ENCODE assay signal across 7 mouse cellular contexts in the genomic region with DNA sequence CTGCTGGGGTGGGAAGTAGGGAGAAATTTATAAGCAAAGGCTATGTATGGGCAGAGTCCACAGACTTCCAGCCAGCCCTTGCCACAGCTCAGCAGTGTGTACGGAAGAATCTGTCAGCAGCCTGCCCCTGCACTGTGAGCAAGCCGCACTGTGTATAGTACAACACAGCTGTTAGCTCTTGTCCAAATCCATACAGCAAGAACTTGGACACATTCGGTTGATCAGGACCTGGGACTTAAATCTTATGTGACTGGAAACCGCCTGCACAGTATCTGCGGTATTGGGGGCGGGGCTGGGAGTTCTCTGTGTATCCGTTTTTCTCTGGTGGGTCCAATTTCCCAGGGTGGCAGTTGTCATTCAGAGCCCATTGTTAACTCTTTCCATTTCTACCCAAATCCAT.
DNase-seq lines count a peak whose midpoint lies in the region; ATAC-seq and TF ChIP-seq lines count a peak whose summit lies in the region.

No protein-coding gene starts in this region.

- no peak for DNase-seq in lung, adult 2 months
- no peak for DNase-seq in cerebellum, adult 11 months
- no peak for DNase-seq in layer of hippocampus, adult 2 months (ENCODE audit: low spot score in 2 of 2)

- H3K9ac ChIP-seq in lung, embryonic 16.5 days (ENCODE audit: low read length): peak overlapping the region; percentile 7; the same call in 1 of the 2 replicates
- no peak overlapping the region for H3K9ac ChIP-seq in forebrain, embryonic 12.5 days
- H3K9ac ChIP-seq in intestine, embryonic 16.5 days (ENCODE audit: low read depth, low read length): 0 out of 2 replicates have a peak overlapping the region, but pooled peaks have one; percentile 8
- H3K9ac ChIP-seq in neural tube, embryonic 12.5 days: no peak overlapping the region

- whole genome bisulfite sequencing in lung, embryonic 16.5 days: 14% methylated on average over 7 of the region's 7 CpGs
- 22% methylated on average over 7 of the region's 7 CpGs for whole genome bisulfite sequencing in lung, adult 2 months
- 35% methylated on average over 7 of the region's 7 CpGs for WGBS in forebrain, embryonic 12.5 days
- 15% methylated on average over 7 of the region's 7 CpGs for WGBS in intestine, embryonic 16.5 days
- WGBS in neural tube, embryonic 12.5 days: 51% methylated on average over 7 of the region's 7 CpGs

- peak overlapping the region; percentile 12; the same call in 1 of the 2 replicates for H3K4me2 ChIP-seq in lung, embryonic 16.5 days (ENCODE audit: low read depth, low read length)
- H3K4me2 ChIP-seq in forebrain, embryonic 12.5 days: no peak overlapping the region
- no peak overlapping the region for H3K4me2 ChIP-seq in intestine, embryonic 16.5 days (ENCODE audit: low read depth, low read length)
- H3K4me2 ChIP-seq in neural tube, embryonic 12.5 days (replicated peaks): no peak overlapping the region

- peak overlapping the region; percentile 91 for H3K27ac ChIP-seq in lung, embryonic 16.5 days (ENCODE audit: low read length)
- peak overlapping the region; percentile 63 for H3K27ac ChIP-seq in forebrain, embryonic 12.5 days
- peak overlapping the region; percentile 94 for H3K27ac ChIP-seq in intestine, embryonic 16.5 days (ENCODE audit: low read length)
- 0 out of 2 replicates have a peak overlapping the region, but pooled peaks have one; percentile 28 for H3K27ac ChIP-seq in neural tube, embryonic 12.5 days
- H3K27ac ChIP-seq in layer of hippocampus, adult 2 months: no peak overlapping the region

- TF ChIP-seq CTCF in lung, adult 2 months (IDR thresholded peaks at IDR 0.05; ENCODE audit: insufficient read depth, low read length): no peak
- no peak for TF ChIP-seq CTCF in layer of hippocampus, adult 2 months (conservative IDR thresholded peaks at IDR 0.05)

- peaks cover 81% of the 10 kb centered on the region for H3K4me1 ChIP-seq in lung, embryonic 16.5 days (replicated peaks; ENCODE audit: control insufficient read depth, insufficient read depth, low read length)
- H3K4me1 ChIP-seq in lung, adult 2 months (ENCODE audit: control insufficient read depth, insufficient read depth, low read length): peaks cover 20% of the 10 kb centered on the region
- H3K4me1 ChIP-seq in forebrain, embryonic 12.5 days: peaks cover 94% of the 10 kb centered on the region
- peaks cover 50% of the 10 kb centered on the region for H3K4me1 ChIP-seq in intestine, embryonic 16.5 days (ENCODE audit: control insufficient read depth, insufficient read depth, low read length)
- peaks cover 63% of the 10 kb centered on the region for H3K4me1 ChIP-seq in neural tube, embryonic 12.5 days

- H3K27me3 ChIP-seq in lung, embryonic 16.5 days (ENCODE audit: control insufficient read depth, insufficient read depth, low read depth, low read length): no peaks in the 10 kb centered on the region
- H3K27me3 ChIP-seq in forebrain, embryonic 12.5 days: no peaks in the 10 kb centered on the region
- H3K27me3 ChIP-seq in intestine, embryonic 16.5 days (replicated peaks; ENCODE audit: control insufficient read depth, insufficient read depth, low read length): no peaks in the 10 kb centered on the region
- H3K27me3 ChIP-seq in neural tube, embryonic 12.5 days (replicated peaks): no peaks in the 10 kb centered on the region

- peak; percentile 94 for ATAC-seq in lung, embryonic 16.5 days (ENCODE audit: low read depth)
- ATAC-seq in forebrain, embryonic 12.5 days (ENCODE audit: low FRiP score): no peak
- ATAC-seq in intestine, embryonic 16.5 days: peak; percentile 87
- ATAC-seq in neural tube, embryonic 12.5 days (ENCODE audit: low FRiP score, low read depth): no peak

- no peak overlapping the region for H3K4me3 ChIP-seq in lung, embryonic 16.5 days (ENCODE audit: low read length)
- no peak overlapping the region for H3K4me3 ChIP-seq in lung, adult 2 months (replicated peaks; ENCODE audit: extremely low read depth, low read depth, low read length)
- H3K4me3 ChIP-seq in forebrain, embryonic 12.5 days (replicated peaks): no peak overlapping the region
- no peak overlapping the region for H3K4me3 ChIP-seq in intestine, embryonic 16.5 days (ENCODE audit: low read length)
- H3K4me3 ChIP-seq in neural tube, embryonic 12.5 days: no peak overlapping the region
- no peak overlapping the region for H3K4me3 ChIP-seq in layer of hippocampus, adult 2 months

- no peak for TF ChIP-seq POLR2A in lung, adult 2 months (IDR thresholded peaks at IDR 0.05; ENCODE audit: borderline replicate concordance, extremely low read depth, low read depth, low read length)

- H3K9me3 ChIP-seq in lung, embryonic 16.5 days (ENCODE audit: control insufficient read depth, low read length): no peaks in the 10 kb centered on the region
- no peaks in the 10 kb centered on the region for H3K9me3 ChIP-seq in forebrain, embryonic 12.5 days
- no peaks in the 10 kb centered on the region for H3K9me3 ChIP-seq in intestine, embryonic 16.5 days (ENCODE audit: control insufficient read depth, low read length)
- H3K9me3 ChIP-seq in neural tube, embryonic 12.5 days: no peaks in the 10 kb centered on the region

- no peaks in the 10 kb centered on the region for H3K36me3 ChIP-seq in lung, embryonic 16.5 days (ENCODE audit: control insufficient read depth, insufficient read depth, low read length)
- no peaks in the 10 kb centered on the region for H3K36me3 ChIP-seq in forebrain, embryonic 12.5 days (replicated peaks)
- H3K36me3 ChIP-seq in intestine, embryonic 16.5 days (ENCODE audit: control insufficient read depth, insufficient read depth, low read length): no peaks in the 10 kb centered on the region
- no peaks in the 10 kb centered on the region for H3K36me3 ChIP-seq in neural tube, embryonic 12.5 days

Comparison
In these comparisons a context has a peak if more than half of its experiments do, and no peak if none do; other contexts are left out.
1. ATAC-seq: peak in lung, embryonic 16.5 days (single experiment) and intestine, embryonic 16.5 days (single experiment); none in forebrain, embryonic 12.5 days (single experiment) and neural tube, embryonic 12.5 days (single experiment).
2. H3K9ac ChIP-seq: peak in lung, embryonic 16.5 days (single experiment) and intestine, embryonic 16.5 days (single experiment); none in forebrain, embryonic 12.5 days (single experiment) and neural tube, embryonic 12.5 days (single experiment).